Mouse (Mus musculus): ENCODE measurements around the gene Svs1. TPM values are rescaled to one million over a fixed set of nuclear protein-coding genes. Genes with fewer than 3 reads are reported as not detected.
"Not testable (repeated sequence)": the region's sequence is repeated elsewhere in the genome, so short reads cannot be mapped to it uniquely, and the experiment has no call there.

The Svs1 gene
- polyA plus RNA-seq, 1 experiment: not detected

GRCm38 (mm10) chr6:48954946-48955345 is 31.7 kb upstream of the Svs1 start:
- Histone ChIP-seq H3K36me3 (ENCODE audit: control insufficient read depth, insufficient read depth) (no peaks in the 10 kb centered on the region), H3K4me3 (ENCODE audit: insufficient read depth, poor library complexity, severe bottlenecking) (no peak overlapping the region), H3K27me3 (ENCODE audit: control insufficient read depth, insufficient read depth, insufficient read length) (no peaks in the 10 kb centered on the region), H3K79me3 (ENCODE audit: low read depth) (no peaks in the 10 kb centered on the region), H3K79me2 (ENCODE audit: control insufficient read depth, insufficient read depth) (no peaks in the 10 kb centered on the region), H3ac (ENCODE audit: control insufficient read depth, insufficient read length, low read depth) (no peak overlapping the region)
- TF ChIP-seq CEBPB (IDR thresholded peaks at IDR 0.05; ENCODE audit: low read depth): no peak
- no peak for TF ChIP-seq FOSL1 (IDR thresholded peaks at IDR 0.05; ENCODE audit: insufficient read depth, low read length, poor library complexity, severe bottlenecking)
- no peak for TF ChIP-seq USF1 (IDR thresholded peaks at IDR 0.05; ENCODE audit: low read depth)
- TF ChIP-seq MYOG (IDR thresholded peaks at IDR 0.05; ENCODE audit: control insufficient read depth, extremely low read depth, insufficient read length): no peak
- TF ChIP-seq MAX (IDR thresholded peaks at IDR 0.05): no peak
- no peak for TF ChIP-seq CTCF (IDR thresholded peaks at IDR 0.05; ENCODE audit: control insufficient read depth, insufficient read depth, insufficient read length)

- Histone ChIP-seq H3K36me3 (ENCODE audit: control insufficient read depth, insufficient read depth) (no peaks in the 10 kb centered on the region), H3K4me3 (ENCODE audit: insufficient read depth, poor library complexity, severe bottlenecking) (no peak overlapping the region), H3K79me2 (ENCODE audit: control insufficient read depth, insufficient read depth) (no peaks in the 10 kb centered on the region), H3ac (ENCODE audit: control insufficient read depth, insufficient read length, low read depth) (no peak overlapping the region), H3K79me3 (ENCODE audit: low read depth) (no peaks in the 10 kb centered on the region), H3K27me3 (ENCODE audit: control insufficient read depth, insufficient read depth, insufficient read length) (no peaks in the 10 kb centered on the region)
- TF ChIP-seq MAX (IDR thresholded peaks at IDR 0.05): no peak
- no peak for TF ChIP-seq MYOG (IDR thresholded peaks at IDR 0.05; ENCODE audit: control insufficient read depth, extremely low read depth, insufficient read length)
- no peak for TF ChIP-seq USF1 (IDR thresholded peaks at IDR 0.05; ENCODE audit: low read depth)
- no peak for TF ChIP-seq FOSL1 (IDR thresholded peaks at IDR 0.05; ENCODE audit: insufficient read depth, low read length, poor library complexity, severe bottlenecking)
Measured at GRCm38 (mm10) chr6:48956785-48957184, 29.9 kb upstream of the Svs1 start.

GRCm38 (mm10) chr6:48958053-48958452 is 28.6 kb upstream of the Svs1 start:
- no peaks in the 10 kb centered on the region for H3K79me3 ChIP-seq (ENCODE audit: low read depth)
- H3K79me2 ChIP-seq (ENCODE audit: control insufficient read depth, insufficient read depth): no peaks in the 10 kb centered on the region
- H3ac ChIP-seq (ENCODE audit: control insufficient read depth, insufficient read length, low read depth): no peak overlapping the region
- TF ChIP-seq MYOG (IDR thresholded peaks at IDR 0.05; ENCODE audit: control insufficient read depth, extremely low read depth, insufficient read length): no peak
- no peak for TF ChIP-seq FOSL1 (IDR thresholded peaks at IDR 0.05; ENCODE audit: insufficient read depth, low read length, poor library complexity, severe bottlenecking)
- TF ChIP-seq MYOD1 (IDR thresholded peaks at IDR 0.05; ENCODE audit: control insufficient read depth, insufficient read length, low read depth): no peak
- no peak for TF ChIP-seq CTCF (IDR thresholded peaks at IDR 0.05; ENCODE audit: control insufficient read depth, insufficient read depth, insufficient read length)
- no peak for TF ChIP-seq MAX (IDR thresholded peaks at IDR 0.05)
- TF ChIP-seq CEBPB (IDR thresholded peaks at IDR 0.05; ENCODE audit: low read depth): no peak
- no peak for TF ChIP-seq USF1 (IDR thresholded peaks at IDR 0.05; ENCODE audit: low read depth)
- H3K36me3 ChIP-seq (ENCODE audit: control insufficient read depth, insufficient read depth): no peaks in the 10 kb centered on the region
- H3K4me3 ChIP-seq (ENCODE audit: insufficient read depth, poor library complexity, severe bottlenecking): no peak overlapping the region
- no peaks in the 10 kb centered on the region for H3K27me3 ChIP-seq (ENCODE audit: control insufficient read depth, insufficient read depth, insufficient read length)

GRCm38 (mm10) chr6:48959151-48959550 is 27.5 kb upstream of the Svs1 start:
- not testable (repeated sequence) for H3K79me2 ChIP-seq (ENCODE audit: control insufficient read depth, insufficient read depth); H3K79me3 ChIP-seq (ENCODE audit: low read depth); H3K4me3 ChIP-seq (ENCODE audit: insufficient read depth, poor library complexity, severe bottlenecking); H3K27me3 ChIP-seq (ENCODE audit: control insufficient read depth, insufficient read depth, insufficient read length); H3ac ChIP-seq (ENCODE audit: control insufficient read depth, insufficient read length, low read depth); H3K36me3 ChIP-seq (ENCODE audit: control insufficient read depth, insufficient read depth)

- H3K36me3 ChIP-seq (ENCODE audit: control insufficient read depth, insufficient read depth); H3K79me2 ChIP-seq (ENCODE audit: control insufficient read depth, insufficient read depth); H3K4me3 ChIP-seq (ENCODE audit: insufficient read depth, poor library complexity, severe bottlenecking); H3K79me3 ChIP-seq (ENCODE audit: low read depth); H3K27me3 ChIP-seq (ENCODE audit: control insufficient read depth, insufficient read depth, insufficient read length); H3ac ChIP-seq (ENCODE audit: control insufficient read depth, insufficient read length, low read depth): not testable (repeated sequence)
Measured at GRCm38 (mm10) chr6:48966696-48967095, 20.0 kb upstream of the Svs1 start.

GRCm38 (mm10) chr6:48967868-48968267 is 18.8 kb upstream of the Svs1 start:
- Histone ChIP-seq H3K36me3 (ENCODE audit: control insufficient read depth, insufficient read depth) (no peaks in the 10 kb centered on the region), H3ac (ENCODE audit: control insufficient read depth, insufficient read length, low read depth) (no peak overlapping the region), H3K4me3 (ENCODE audit: insufficient read depth, poor library complexity, severe bottlenecking) (no peak overlapping the region), H3K79me3 (ENCODE audit: low read depth) (no peaks in the 10 kb centered on the region), H3K27me3 (ENCODE audit: control insufficient read depth, insufficient read depth, insufficient read length) (no peaks in the 10 kb centered on the region), H3K79me2 (ENCODE audit: control insufficient read depth, insufficient read depth) (no peaks in the 10 kb centered on the region)
- no peak for TF ChIP-seq MYOG (IDR thresholded peaks at IDR 0.05; ENCODE audit: control insufficient read depth, extremely low read depth, insufficient read length)
- no peak for TF ChIP-seq CTCF (IDR thresholded peaks at IDR 0.05; ENCODE audit: control insufficient read depth, insufficient read depth, insufficient read length)
- TF ChIP-seq USF1 (IDR thresholded peaks at IDR 0.05; ENCODE audit: low read depth): no peak
- TF ChIP-seq CEBPB (IDR thresholded peaks at IDR 0.05; ENCODE audit: low read depth): no peak
- TF ChIP-seq MAX (IDR thresholded peaks at IDR 0.05): no peak
- TF ChIP-seq FOSL1 (IDR thresholded peaks at IDR 0.05; ENCODE audit: insufficient read depth, low read length, poor library complexity, severe bottlenecking): no peak
- no peak for TF ChIP-seq MYOD1 (IDR thresholded peaks at IDR 0.05; ENCODE audit: control insufficient read depth, insufficient read length, low read depth)

- no peak within 1 kb of the TSS for H3K4me3 ChIP-seq (ENCODE audit: insufficient read depth, poor library complexity, severe bottlenecking)
- TF ChIP-seq CEBPB (IDR thresholded peaks at IDR 0.05; ENCODE audit: low read depth) (no peak), MYOD1 (IDR thresholded peaks at IDR 0.05; ENCODE audit: control insufficient read depth, insufficient read length, low read depth) (no peak)
- H3ac ChIP-seq (ENCODE audit: control insufficient read depth, insufficient read length, low read depth): no peak within 1 kb of the TSS
- H3K79me3 ChIP-seq (ENCODE audit: low read depth): no peaks in the 10 kb centered on the region
- H3K27me3 ChIP-seq (ENCODE audit: control insufficient read depth, insufficient read depth, insufficient read length): no peaks in the 10 kb centered on the region
- H3K79me2 ChIP-seq (ENCODE audit: control insufficient read depth, insufficient read depth): no peaks in the 10 kb centered on the region
- no peaks in the 10 kb centered on the region for H3K36me3 ChIP-seq (ENCODE audit: control insufficient read depth, insufficient read depth)
Measured at GRCm38 (mm10) chr6:48974663-48975062, 12.0 kb upstream of the Svs1 start, which contains the start of gene Doxl2. Gene Doxl2 (plus strand): TSS chr6:48974963.

All from C2C12 (cell line).